Mouse (Mus musculus) heart, embryonic 14.5 days (tissue): ENCODE data around the gene Epha8. TPM values are rescaled to one million over a fixed set of nuclear protein-coding genes. Genes with fewer than 3 reads are reported as not detected.

ENCODE experiments used
- ATAC-seq: fragments of 200-750 bp; cut with Nextera tagmentation; 2 replicates; pipeline ENCODE4 v1.8.0; 2017; ENCODE audit warnings: low read depth, moderate TSS enrichment; ENCODE audit not compliant: insufficient number of reproducible peaks, insufficient read depth, low FRiP score
- H3K27ac ChIP-seq, 2 experiments: fragments of 200-500 bp in 1 of 2; fragments of 300-500 bp in 1 of 2; sonication (generic) in 1 of 2; replicated peaks in 1 of 2; 2 replicates each; pipeline ENCODE4 v1.5.1; 2012 to 2014; ENCODE audit warnings: low read depth in 2 of 2, low read length in 2 of 2, control low read depth in 1 of 2, mild to moderate bottlenecking in 1 of 2, mixed read lengths in 1 of 2; ENCODE audit not compliant: control insufficient read depth in 1 of 2, insufficient read depth in 1 of 2
- H3K27me3 ChIP-seq: fragments of 300-500 bp; sonication (generic); 2 replicates; pipeline ENCODE4 v1.6.1; 2014; ENCODE audit warnings: mild to moderate bottlenecking, low read length, control low read depth; ENCODE audit not compliant: control insufficient read depth, insufficient read depth
- H3K36me3 ChIP-seq: fragments of 300-500 bp; sonication (generic); 2 replicates; pipeline ENCODE4 v1.6.1; 2014; ENCODE audit warnings: mild to moderate bottlenecking, control low read depth, low read length, mixed read lengths; ENCODE audit not compliant: control insufficient read depth, insufficient read depth
- H3K4me1 ChIP-seq, 2 experiments: fragments of 200-500 bp in 1 of 2; fragments of 300-500 bp in 1 of 2; sonication (generic) in 1 of 2; 2 replicates each; pipeline ENCODE4 v1.6.1; 2012 to 2014; ENCODE audit warnings: low read length in 2 of 2, control low read depth in 1 of 2, mixed read lengths in 1 of 2; ENCODE audit not compliant: control insufficient read depth in 2 of 2, insufficient read depth in 2 of 2
- H3K4me2 ChIP-seq: fragments of 300-500 bp; sonication (generic); 2 replicates; pipeline ENCODE4 v1.6.1; 2014; ENCODE audit warnings: mild to moderate bottlenecking, low read length
- H3K4me3 ChIP-seq, 2 experiments: fragments of 200-500 bp in 1 of 2; fragments of 300-500 bp in 1 of 2; sonication (generic) in 1 of 2; 2 replicates each; pipeline ENCODE4 v1.5.1; 2012 to 2014; ENCODE audit warnings: low read length in 2 of 2, mild to moderate bottlenecking in 2 of 2, control low read depth in 1 of 2, low read depth in 1 of 2, moderate library complexity in 1 of 2; ENCODE audit not compliant: control insufficient read depth in 1 of 2, insufficient read depth in 1 of 2
- H3K9ac ChIP-seq: fragments of 300-500 bp; sonication (generic); 2 replicates; pipeline ENCODE4 v1.6.1; 2014; ENCODE audit warnings: mild to moderate bottlenecking, low read length
- H3K9me3 ChIP-seq: fragments of 300-500 bp; sonication (generic); 2 replicates; pipeline ENCODE4 v1.6.1; 2016; ENCODE audit warnings: low read length, control low read depth; ENCODE audit not compliant: control insufficient read depth
- WGBS: fragments of 180-500 bp; shearing (Covaris S2); extraction: QIAGEN DNeasy Blood & Tissue Kit; methylation state at CpG from one replicate; pipeline ENCODE4 v1.1.7; 2014; 5-methylcytosine and 5-hydroxymethylcytosine counted together
- polyA plus RNA-seq: library from polyadenylated mRNA; unstranded; fragments of >200 nt; fragmentation: Nextera tagmentation; extraction: Ambion mirVana; gene quantifications from 2 replicates; pipeline ENCODE4 v1.2.1, GENCODE M21; 2014

The Epha8 gene
- not detected in 2 replicates for polyA plus RNA-seq

DNA sequence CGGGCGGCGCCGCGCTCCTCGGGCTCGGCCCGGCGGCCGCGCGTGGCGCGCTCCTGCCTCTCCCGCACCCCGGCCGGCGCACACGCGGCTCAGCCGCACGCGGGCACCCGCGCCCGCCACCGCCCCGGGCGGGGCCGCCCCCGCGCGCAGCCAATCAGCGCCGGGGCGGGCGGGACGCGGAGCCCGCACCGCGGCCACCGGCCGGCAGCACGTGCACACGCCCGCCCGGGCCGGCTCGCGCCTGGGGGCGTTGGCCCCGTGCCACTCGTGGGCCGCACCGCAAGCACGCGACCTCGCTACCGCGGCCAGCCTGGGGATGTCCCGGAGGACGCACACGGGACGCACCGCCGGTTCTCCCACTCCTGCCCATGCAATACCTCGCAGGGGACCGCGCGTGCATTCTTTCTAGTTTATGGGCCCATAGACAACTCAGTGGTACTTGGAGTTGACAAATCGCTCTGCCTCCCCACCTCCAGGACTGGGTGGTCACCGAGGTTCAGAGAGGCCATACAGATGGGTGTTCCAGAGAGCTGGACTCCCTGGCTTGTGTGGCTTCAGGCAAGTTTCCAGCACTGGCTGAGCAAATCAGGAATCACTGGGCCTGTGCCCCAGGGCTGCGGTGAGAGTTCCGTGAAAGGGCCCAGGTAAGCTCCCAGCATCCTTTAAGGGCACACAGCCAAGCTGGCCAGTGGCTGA is at the start of gene Epha8:
TSS of gene Epha8 (minus strand) at position 66 of the 696 bp plus-strand sequence.
- Histone ChIP-seq H3K4me3 (peak within 1 kb of the TSS; percentile 25 to 32; a peak in 3 of 4 replicates), H3K36me3 (no peaks in the 10 kb centered on the region), H3K27ac (no peak within 1 kb of the TSS), H3K27me3 (peaks cover 97% of the 10 kb centered on the region), H3K4me1 (peaks cover 0 to 7% of the 10 kb centered on the region in 2 experiments; a peak in 1 of 4 replicates), H3K9me3 (no peaks in the 10 kb centered on the region), H3K4me2 (peak within 1 kb of the TSS; percentile 68), H3K9ac (no peak within 1 kb of the TSS; the same call in 1 of the 2 replicates)
- 3% methylated on average over 49 of the region's 75 CpGs for WGBS
- no peak for ATAC-seq

DNA sequence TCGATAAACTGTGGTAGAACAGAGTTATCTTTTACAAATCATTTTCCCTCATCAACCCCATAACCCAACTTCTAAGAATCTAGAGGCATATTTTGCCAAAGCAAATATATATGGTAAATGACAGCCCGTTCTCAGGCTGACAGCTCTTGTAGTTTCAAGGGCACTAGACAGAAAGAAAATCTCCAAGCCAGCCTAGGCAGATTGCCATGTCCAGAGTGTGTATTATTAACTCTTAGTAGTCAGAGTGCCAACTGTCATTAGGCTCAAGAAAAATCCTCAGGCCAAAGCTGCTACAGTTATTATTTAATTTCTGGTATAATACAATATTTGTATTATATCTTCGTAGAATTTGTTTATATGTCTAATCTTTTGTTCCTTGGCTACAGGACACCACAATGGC is 45.2 kb upstream of the Epha8 start:
- WGBS, result 74% methylated on average over 3 of the region's 3 CpGs

DNA sequence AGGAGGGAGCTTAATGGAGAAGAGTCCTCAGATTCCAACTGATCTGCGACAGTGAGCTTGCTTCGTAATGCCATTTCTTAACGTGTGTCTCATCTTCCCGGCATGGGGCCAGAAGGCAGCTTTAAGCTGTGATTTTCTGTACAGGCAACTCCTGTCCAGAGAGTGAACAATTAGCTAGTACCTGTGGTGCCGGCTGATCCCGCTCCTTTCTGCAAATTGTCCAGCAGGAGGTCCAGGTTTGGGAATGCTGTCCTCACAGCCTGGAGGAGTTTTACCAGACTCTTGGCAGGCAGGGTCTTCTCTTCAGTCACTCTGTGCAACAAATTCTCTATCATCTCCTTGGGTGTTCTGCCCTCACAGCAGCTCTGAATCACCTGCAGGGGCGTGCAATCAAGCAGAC is 44.4 kb upstream of the Epha8 start:
- no peak for ATAC-seq
- Histone ChIP-seq H3K9ac (no peak overlapping the region), H3K9me3 (no peaks in the 10 kb centered on the region), H3K4me2 (no peak overlapping the region), H3K27me3 (no peaks in the 10 kb centered on the region), H3K27ac (no peak overlapping the region), H3K36me3 (peaks cover 57% of the 10 kb centered on the region), H3K4me3 (no peak overlapping the region), H3K4me1 (no peaks in the 10 kb centered on the region)
- 89% methylated on average over 7 of the region's 7 CpGs for WGBS

More for the DNA sequence above, 45.2 kb upstream of the Epha8 start:
- no peak overlapping the region for H3K9ac ChIP-seq
- H3K4me2 ChIP-seq, result no peak overlapping the region
- H3K4me1 ChIP-seq, result no peaks in the 10 kb centered on the region
- H3K36me3 ChIP-seq, result peaks cover 55% of the 10 kb centered on the region
- ATAC-seq, result no peak
- no peak overlapping the region for H3K4me3 ChIP-seq
- no peaks in the 10 kb centered on the region for H3K9me3 ChIP-seq
- no peak overlapping the region for H3K27ac ChIP-seq
- H3K27me3 ChIP-seq, result no peaks in the 10 kb centered on the region

DNA sequence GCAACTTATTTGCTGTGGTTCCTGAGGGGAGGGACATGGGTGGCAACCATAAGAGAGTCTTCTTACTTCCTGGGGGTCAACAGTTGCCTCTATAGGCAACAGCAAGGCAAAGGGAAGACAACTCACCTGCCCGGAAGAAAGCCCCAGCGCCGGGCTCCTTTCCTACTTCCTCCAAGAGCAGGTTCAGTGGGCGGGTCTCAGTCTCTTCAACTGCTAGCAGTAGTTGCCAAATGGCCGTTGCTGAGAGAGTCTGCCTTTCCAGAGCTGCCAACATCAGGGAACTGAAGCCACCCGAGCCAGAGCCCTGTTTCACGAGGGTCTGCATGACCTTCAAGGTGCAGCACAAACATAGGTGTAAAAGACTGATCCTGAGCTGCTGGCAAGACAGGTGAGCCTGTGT is 41.8 kb upstream of the Epha8 start:
- ATAC-seq, result no peak
- Histone ChIP-seq H3K27ac (no peak overlapping the region), H3K9ac (no peak overlapping the region), H3K4me2 (no peak overlapping the region), H3K36me3 (peaks cover 74% of the 10 kb centered on the region), H3K27me3 (no peaks in the 10 kb centered on the region), H3K9me3 (no peaks in the 10 kb centered on the region), H3K4me1 (no peaks in the 10 kb centered on the region), H3K4me3 (no peak overlapping the region)
- WGBS, result 83% methylated on average over 7 of the region's 7 CpGs

DNA sequence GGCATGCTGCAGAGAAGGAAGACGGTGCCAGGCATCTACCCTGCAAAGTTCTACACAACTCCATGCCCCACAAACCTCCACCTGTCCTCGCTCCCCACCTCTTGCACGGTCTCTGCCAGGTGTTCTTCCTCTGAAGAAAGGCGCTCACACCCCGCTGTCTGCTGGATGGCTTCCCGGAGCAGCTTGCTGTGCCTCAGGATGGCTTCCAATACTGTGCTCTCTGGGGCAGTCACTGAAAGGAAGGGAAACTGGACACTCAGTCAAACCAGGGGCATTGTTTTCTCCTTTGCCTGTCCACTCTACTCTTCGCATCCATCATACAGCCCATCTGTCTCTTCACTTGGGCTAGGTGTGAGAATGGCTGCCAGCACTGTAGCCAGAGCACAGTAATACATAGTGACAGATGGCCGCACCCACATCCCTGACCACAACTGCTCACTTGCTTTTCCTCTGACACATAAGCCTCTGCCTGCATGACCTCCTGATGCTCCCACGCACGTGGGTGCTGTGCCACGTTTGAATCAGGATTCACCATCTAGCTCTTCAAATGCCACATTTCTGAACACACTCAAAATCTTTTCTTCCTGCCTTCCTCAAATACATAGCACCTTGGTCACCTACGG is 41.2 kb upstream of the Epha8 start:
- no peak for ATAC-seq
- Histone ChIP-seq H3K9ac (no peak overlapping the region), H3K36me3 (peaks cover 80% of the 10 kb centered on the region), H3K9me3 (no peaks in the 10 kb centered on the region), H3K27ac (no peak overlapping the region), H3K27me3 (no peaks in the 10 kb centered on the region), H3K4me1 (no peaks in the 10 kb centered on the region), H3K4me2 (no peak overlapping the region), H3K4me3 (no peak overlapping the region)
- WGBS, result 88% methylated on average over 12 of the region's 12 CpGs

GRCm38 (mm10) chr4:136996933-136997332 is 40.3 kb upstream of the Epha8 start:
- Histone ChIP-seq H3K9me3 (no peaks in the 10 kb centered on the region), H3K36me3 (peaks cover 88% of the 10 kb centered on the region), H3K27ac (no peak overlapping the region), H3K9ac (no peak overlapping the region), H3K4me1 (no peaks in the 10 kb centered on the region), H3K4me3 (no peak overlapping the region), H3K27me3 (no peaks in the 10 kb centered on the region), H3K4me2 (no peak overlapping the region)
- 76% methylated on average over 7 of the region's 7 CpGs for WGBS
- no peak for ATAC-seq

DNA sequence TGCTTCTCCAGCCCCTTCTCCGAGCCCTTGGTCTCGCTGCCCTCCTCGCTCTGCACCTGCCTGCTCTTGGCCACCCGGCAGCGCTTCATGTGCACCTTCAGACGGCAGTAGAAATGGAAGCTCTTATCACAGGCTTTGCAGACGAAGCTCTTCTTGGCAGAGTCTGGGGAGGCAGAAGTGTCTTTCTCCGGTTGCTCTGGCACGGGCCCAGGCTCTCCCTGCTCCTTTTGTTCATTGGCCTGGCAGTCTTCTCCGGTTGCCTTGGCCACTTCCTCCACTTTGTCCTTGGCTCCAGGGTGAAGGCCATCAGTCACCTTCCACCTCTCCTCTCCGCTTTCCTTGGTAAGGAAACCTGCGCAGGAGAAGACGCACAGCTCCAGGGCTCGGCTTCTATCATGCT is 38.7 kb upstream of the Epha8 start:
- H3K36me3 ChIP-seq, result peaks cover 95% of the 10 kb centered on the region
- WGBS, result 83% methylated on average over 14 of the region's 14 CpGs
- no peaks in the 10 kb centered on the region for H3K4me1 ChIP-seq

More for the DNA sequence above, 38.7 kb upstream of the Epha8 start:
- ATAC-seq, result no peak
- Histone ChIP-seq H3K9me3 (no peaks in the 10 kb centered on the region), H3K27ac (no peak overlapping the region), H3K9ac (no peak overlapping the region), H3K4me3 (no peak overlapping the region), H3K4me2 (no peak overlapping the region), H3K27me3 (no peaks in the 10 kb centered on the region)
